Mouse (Mus musculus): ENCODE measurements around the gene Rcor3. TPM values are rescaled to one million over a fixed set of nuclear protein-coding genes. Genes with fewer than 3 reads are reported as not detected.

Gene Rcor3
- polyA plus RNA-seq, 1 experiment from 2014 or later, result 26.1 TPM

DNA sequence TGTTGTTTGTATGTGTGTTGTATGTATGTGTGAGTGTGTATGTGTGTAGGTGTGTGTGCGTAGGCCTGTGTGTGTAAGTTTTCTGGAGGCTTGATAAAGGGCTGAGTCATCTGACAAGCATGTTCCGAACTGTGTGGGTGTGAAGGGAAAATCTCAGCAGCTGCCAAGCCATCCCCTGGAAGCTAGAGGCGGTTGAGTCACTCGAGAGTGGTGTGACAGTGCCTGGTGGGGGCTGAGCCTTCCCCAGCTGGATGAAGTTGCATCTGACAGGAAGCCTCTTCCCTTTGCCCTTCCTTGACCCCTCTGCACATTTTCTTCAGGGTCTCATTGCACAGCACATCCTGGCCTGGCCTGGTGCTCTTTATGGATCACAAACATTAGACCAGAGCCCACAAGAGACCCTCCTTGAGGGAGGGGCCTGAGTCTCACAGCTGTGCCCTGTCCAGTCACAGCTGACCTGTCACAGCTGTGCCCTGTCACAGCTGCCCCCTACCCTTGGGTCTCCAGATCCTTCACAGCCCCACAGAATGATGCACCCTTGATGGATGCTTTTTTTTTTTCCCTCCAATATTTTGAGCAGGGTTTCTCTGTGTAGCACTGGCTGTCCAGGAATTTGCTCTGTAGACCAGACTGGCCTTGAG lies 76.1 kb downstream of the Rcor3 start:
- 83% methylated on average over 4 of the region's 4 CpGs for WGBS
- no peak for ATAC-seq (ENCODE audit: low FRiP score, low read depth)

DNA sequence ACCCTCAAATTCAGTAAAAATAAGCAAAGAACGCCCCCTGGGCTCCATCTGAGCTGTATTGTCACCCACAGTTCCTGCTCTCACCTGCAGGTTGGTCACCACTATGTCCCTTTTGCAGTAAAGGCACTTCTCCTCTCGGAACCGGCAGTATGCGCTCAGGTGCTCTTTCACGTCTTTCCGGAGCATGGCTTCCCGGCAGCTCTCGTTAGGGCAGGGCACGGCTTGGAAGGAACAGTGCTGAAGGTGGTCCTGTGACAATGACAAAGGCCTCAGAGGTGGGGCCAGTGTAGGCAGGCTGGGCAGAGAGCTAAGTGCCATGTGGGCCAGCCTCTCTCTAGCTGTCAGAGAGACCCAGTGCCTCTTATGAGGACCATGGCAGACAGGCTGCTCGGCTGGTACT lies 79.0 kb downstream of the Rcor3 start:
- Histone ChIP-seq H3K36me3 (no peaks in the 10 kb centered on the region), H3K9me3 (no peaks in the 10 kb centered on the region), H3K4me1 (no peaks in the 10 kb centered on the region), H3K27me3 (no peaks in the 10 kb centered on the region), H3K4me3 (no peak overlapping the region), H3K9ac (replicated peaks) (no peak overlapping the region), H3K27ac (replicated peaks) (no peak overlapping the region), H3K4me2 (replicated peaks) (no peak overlapping the region)
- WGBS, result 83% methylated on average over 10 of the region's 10 CpGs
- no peak for ATAC-seq (ENCODE audit: low FRiP score, low read depth)

More for the DNA sequence above, 76.1 kb downstream of the Rcor3 start:
- Histone ChIP-seq H3K4me1 (no peaks in the 10 kb centered on the region), H3K4me3 (no peak overlapping the region), H3K27ac (replicated peaks) (no peak overlapping the region), H3K27me3 (no peaks in the 10 kb centered on the region), H3K9me3 (no peaks in the 10 kb centered on the region), H3K9ac (replicated peaks) (no peak overlapping the region), H3K36me3 (no peaks in the 10 kb centered on the region), H3K4me2 (replicated peaks) (no peak overlapping the region)

DNA sequence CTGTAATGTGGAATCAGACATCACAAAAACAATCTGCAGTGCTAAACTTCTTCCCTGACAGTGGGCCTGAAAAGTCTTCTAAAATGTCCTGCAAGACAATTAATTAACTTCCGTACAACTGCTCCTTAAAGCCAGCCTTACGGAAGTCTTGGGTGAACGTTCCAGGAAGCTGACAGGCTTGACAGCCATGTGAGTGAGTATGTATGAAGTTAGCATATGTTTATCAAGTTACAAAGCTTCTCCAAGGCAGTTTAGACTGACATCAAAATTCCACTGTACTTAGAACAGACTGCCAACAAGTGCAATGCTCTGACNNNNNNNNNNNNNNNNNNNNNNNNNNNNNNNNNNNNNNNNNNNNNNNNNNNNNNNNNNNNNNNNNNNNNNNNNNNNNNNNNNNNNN lies 84.1 kb downstream of the Rcor3 start:
- WGBS, result 72% methylated on average over 3 of the region's 3 CpGs

DNA sequence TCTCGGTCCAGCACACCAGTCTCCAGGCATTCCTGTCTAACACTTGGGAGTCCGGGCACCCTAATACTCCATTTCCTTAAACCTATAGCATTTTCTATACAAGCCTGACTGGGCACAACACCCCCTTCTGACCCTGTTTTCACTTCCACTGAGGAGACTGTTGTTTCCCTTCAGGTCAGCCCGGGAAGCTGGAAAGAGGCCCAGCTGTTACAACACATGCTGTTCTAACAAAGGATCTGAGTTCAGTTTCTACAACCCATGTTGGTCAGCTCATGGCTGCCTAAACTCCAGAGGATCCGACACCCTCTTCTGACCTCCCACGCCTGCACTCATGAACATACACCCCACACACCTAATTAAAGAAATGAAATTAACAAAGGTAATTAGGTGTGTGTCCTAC lies 84.9 kb downstream of the Rcor3 start:
- no peak overlapping the region for H3K27ac ChIP-seq (replicated peaks)
- H3K9me3 ChIP-seq, result no peaks in the 10 kb centered on the region
- WGBS, result 89% methylated on average over 5 of the region's 5 CpGs
- no peaks in the 10 kb centered on the region for H3K4me1 ChIP-seq
- no peak for ATAC-seq (ENCODE audit: low FRiP score, low read depth)
- no peak overlapping the region for H3K4me2 ChIP-seq (replicated peaks)
- no peaks in the 10 kb centered on the region for H3K36me3 ChIP-seq
- no peak overlapping the region for H3K4me3 ChIP-seq
- no peak overlapping the region for H3K9ac ChIP-seq (replicated peaks)
- no peaks in the 10 kb centered on the region for H3K27me3 ChIP-seq

More for the DNA sequence above, 84.1 kb downstream of the Rcor3 start:
- Histone ChIP-seq H3K36me3 (no peaks in the 10 kb centered on the region), H3K27ac (replicated peaks) (no peak overlapping the region), H3K4me2 (replicated peaks) (no peak overlapping the region), H3K4me3 (no peak overlapping the region), H3K4me1 (no peaks in the 10 kb centered on the region), H3K9me3 (no peaks in the 10 kb centered on the region), H3K27me3 (no peaks in the 10 kb centered on the region), H3K9ac (replicated peaks) (no peak overlapping the region)
- ATAC-seq (ENCODE audit: low FRiP score, low read depth), result no peak

DNA sequence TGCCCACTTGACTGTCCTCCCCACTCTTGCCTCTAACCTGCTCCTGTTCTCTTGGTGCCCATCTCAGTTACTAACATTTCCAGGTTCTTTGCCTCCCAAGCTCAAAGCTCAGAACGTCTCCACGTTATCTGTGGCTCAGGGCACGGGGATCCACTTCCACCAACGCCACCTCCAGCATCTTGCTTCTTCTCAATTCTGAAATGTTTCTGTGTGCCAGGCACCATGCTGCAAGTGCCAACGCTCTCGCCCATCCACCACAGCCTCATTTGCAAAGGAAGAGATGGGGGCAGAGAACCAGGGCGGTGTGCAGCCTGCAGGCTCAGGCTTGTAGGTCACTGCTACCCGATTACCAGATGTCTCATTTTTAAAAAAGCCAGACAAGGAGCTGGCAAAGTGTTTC lies 85.4 kb downstream of the Rcor3 start:
- no peak for ATAC-seq (ENCODE audit: low FRiP score, low read depth)
- H3K4me3 ChIP-seq, result no peak overlapping the region
- no peaks in the 10 kb centered on the region for H3K27me3 ChIP-seq
- no peak overlapping the region for H3K27ac ChIP-seq (replicated peaks)
- H3K9ac ChIP-seq (replicated peaks), result no peak overlapping the region
- no peak overlapping the region for H3K4me2 ChIP-seq (replicated peaks)
- no peaks in the 10 kb centered on the region for H3K36me3 ChIP-seq
- H3K9me3 ChIP-seq, result no peaks in the 10 kb centered on the region
- WGBS, result 91% methylated on average over 8 of the region's 8 CpGs
- H3K4me1 ChIP-seq, result no peaks in the 10 kb centered on the region

Other genes with a start within 250 kb of the Rcor3 start
- gene Slc30a1, start 231.3 kb downstream of the Rcor3 start, polyA plus RNA-seq (2016; fragmentation: Nextera tagmentation; extraction: Ambion mirVana), result 3.6 and 4.2 TPM in 2 replicates
- gene Rd3, start 160.7 kb downstream of the Rcor3 start, polyA plus RNA-seq (2016; fragmentation: Nextera tagmentation; extraction: Ambion mirVana), result 1.8 and 2.1 TPM in 2 replicates
- gene Traf5, start 45.5 kb downstream of the Rcor3 start, polyA plus RNA-seq (2016; fragmentation: Nextera tagmentation; extraction: Ambion mirVana), result 4.2 and 4.3 TPM in 2 replicates
- 0.94 and 0.98 TPM in 2 replicates for gene Kcnh1, start 52.7 kb upstream of the Rcor3 start, polyA plus RNA-seq (2016; fragmentation: Nextera tagmentation; extraction: Ambion mirVana)